Mouse (Mus musculus) thymus, postnatal 36 days (tissue): Measurements from ENCODE around the gene Chd2.

Experiments used
- DNase-seq, 2 experiments: peaks; one replicate each; pipeline ENCODE4 v3.0.0; 2022; ENCODE audit warnings: mixed read lengths in 2 of 2

Gene Chd2

DNA sequence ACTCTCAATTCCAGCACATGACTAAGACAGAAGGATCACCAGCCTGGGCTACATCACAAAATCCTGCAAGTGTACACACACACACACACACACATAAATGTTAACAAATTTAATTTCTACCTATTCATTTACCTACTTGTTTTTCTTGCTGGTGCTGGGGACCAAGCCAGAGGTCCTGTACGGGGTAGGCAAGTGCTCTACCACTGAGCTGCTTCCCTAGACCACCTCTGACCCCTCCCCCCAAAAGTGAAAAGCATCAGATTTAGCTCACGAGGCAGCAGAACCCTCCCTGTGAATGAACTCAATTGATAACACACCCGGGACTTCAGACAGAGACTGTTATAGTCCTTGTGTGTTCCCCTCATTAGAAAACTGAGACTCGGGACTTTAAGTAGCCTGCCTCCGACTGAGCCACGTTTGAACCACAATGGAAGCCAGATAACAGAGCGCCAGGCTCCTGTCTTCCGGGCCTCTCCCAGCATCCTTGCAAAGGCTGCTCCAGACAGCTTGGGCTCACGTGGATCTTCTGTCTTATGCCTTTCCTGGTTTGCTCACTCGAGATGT is 19.9 kb upstream of the Chd2 start:
- DNase-seq: no peak

GRCm38 (mm10) chr7:73560811-73561210 is 19.2 kb upstream of the Chd2 start:
- no peak for DNase-seq

DNA sequence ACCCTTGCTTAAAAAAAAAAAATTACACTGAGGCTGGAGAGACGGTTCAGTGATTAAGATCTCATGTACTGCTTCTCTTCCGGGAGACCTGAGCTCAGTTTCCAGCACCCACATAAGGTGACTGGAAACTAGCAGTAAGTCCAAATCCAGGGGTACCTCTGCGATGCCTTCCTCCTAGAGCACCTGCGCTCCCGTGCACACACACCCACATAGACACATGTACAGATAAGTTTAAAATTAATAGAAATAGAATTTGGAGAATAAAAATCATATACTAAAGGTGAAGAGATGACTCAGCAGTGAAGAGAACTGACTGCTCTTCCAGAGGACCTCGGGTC is 18.2 kb upstream of the Chd2 start:
- no peak for DNase-seq

DNA sequence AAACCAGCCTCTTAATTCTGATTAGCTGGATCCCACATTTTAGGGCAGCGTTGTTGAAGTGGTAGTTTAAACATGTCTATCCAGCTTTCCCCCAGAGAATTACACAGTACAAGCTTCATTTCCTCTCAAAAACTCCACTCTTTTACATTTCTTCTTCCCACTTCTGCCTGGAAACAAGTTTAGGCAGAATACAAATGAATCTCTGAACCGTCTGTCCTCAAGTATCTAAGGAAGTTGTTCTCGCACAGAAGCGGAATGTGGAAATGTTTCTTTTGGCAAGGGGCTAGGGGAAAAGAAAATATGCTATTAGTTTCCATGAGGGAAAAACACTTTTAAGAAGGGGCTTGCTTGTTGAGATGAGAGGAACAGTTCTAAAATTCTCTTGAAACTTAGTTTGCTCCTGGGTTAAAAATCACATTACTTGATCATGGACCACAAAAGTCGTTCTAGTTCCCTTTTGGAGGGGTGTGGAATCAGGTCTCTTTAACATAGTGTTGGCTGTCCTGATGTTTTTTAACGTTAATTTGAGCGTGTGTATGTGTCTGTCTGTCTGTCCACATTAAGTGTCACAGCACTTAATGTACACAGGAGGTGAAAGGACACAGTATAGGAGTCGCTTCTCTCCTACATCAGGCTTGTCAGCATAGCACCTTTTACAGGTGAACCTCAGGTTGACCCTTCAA is 17.7 kb upstream of the Chd2 start:
- DNase-seq: no peak

GRCm38 (mm10) chr7:73558293-73559169 is 16.9 kb upstream of the Chd2 start:
- DNase-seq: peak; percentile 98 to 100

DNA sequence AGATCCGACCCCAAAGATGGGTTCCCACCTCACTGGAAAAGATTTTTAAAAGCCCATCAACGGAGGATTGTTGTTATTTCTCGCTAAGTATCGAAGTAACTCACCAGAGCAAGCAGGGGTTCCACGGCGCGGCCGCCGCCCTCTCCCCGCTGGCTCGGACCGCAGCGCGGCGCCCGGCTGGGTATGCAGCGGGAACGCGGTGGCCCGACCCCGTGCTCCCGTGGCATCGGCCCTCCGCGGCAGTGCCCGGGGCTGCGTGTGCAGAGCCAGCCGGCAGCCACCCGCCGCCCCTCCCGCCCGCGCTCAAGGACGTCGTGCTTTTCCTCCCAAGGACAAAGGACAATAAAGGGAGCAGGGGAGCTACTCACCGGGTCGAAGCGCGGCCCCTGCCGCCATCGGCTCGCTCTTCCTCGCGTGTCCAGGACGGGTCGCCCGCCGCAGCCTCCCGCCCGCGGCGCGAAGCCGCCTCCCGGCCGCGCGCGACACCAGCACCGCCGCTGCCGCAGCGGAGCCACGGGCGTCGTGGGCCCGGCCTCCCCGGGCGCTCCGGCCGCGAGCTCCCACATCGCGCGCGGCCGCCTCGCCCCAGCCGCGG is 16.1 kb upstream of the Chd2 start:
- peak; percentile 59 to 73 for DNase-seq

DNA sequence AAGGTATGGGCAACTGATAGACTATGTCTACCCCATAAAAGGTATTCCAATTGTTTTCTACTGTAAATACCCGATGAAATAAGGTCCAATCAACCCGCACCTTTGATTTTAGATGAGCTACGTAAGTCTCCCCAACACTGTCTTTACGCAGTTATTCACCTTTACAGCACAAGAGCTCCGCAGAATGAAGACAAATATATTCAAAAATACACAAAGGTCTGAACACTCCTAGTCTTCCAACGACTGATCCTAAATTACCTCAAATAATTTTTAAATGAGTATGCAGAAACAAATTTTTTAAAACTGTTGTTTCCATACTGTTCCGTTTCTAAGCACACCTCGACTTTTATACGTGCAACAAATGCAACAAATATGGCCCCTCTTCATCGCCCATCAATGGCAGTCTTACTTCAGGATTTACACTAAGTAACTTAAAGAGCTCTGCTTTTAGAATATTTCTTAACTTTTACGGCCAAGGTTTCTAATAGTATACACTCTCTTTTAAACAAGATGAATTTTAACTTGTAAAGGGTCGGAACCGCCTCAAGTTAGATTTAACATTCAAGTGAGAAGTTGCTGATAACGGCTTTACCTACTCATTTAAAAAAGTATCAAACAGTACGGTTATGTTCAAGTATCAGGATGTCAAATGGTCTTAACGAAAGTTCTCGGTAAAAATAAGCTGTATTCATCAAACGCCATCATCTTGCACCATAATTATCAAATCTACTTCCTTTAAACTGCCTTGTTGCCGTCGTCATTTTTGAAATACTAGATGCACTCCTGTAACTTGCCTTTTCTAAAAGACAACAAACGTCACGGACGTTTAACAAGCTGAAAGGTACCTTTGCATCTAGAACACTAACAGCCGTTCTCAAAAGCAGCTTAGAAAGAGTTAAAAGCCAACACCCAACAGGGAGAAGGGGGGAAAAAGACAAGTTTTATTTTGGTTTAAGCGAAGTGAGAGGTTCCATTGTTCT is 15.3 kb upstream of the Chd2 start:
- DNase-seq: no peak

- no peak for DNase-seq
Observed at GRCm38 (mm10) chr7:73555918-73556580, 14.4 kb upstream of the Chd2 start.

- no peak for DNase-seq
Observed at GRCm38 (mm10) chr7:73554849-73555248, 13.2 kb upstream of the Chd2 start.

- DNase-seq: no peak
Observed at GRCm38 (mm10) chr7:73553160-73553559, 11.5 kb upstream of the Chd2 start.

GRCm38 (mm10) chr7:73552054-73552750 is 10.6 kb upstream of the Chd2 start:
- DNase-seq: no peak

DNA sequence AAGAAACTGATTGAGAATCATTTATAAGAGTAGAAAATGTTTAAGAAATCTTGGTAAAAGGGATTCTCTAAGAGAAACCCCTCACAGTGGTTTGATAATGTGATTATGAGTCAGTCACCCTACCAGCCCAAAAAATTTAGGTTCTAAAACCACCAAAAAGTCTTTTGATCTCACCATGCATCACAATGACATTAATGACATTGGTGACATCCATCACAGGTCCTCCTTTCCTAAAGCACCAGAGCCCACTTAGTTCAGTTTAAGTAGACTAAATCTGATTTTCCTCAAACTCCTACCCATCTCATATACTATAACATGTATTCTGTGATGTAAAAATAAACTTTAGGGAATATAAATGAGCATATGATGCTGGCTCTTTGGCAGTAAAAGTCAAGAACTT is 9.7 kb upstream of the Chd2 start:
- DNase-seq: no peak

DNA sequence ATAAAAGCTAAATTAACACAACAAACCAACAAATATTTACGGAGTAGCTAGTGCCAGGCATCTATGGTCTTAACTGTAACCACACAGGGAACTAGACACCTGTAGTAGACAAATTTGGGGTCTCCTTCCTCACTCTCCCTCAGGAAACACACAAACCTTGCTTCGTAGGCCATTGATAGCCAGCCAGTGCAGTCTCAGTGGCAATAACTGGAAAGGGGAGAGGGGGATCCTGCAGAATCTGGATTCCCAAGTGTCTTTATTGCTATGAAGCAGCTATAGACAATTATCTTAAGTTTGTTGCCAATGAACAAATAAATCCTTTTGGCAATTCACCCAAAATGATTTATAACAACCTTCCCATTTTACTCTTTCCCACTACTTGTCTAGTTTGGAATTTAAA is 6.4 kb upstream of the Chd2 start:
- DNase-seq: no peak

- no peak for DNase-seq
Observed at GRCm38 (mm10) chr7:73546561-73547510, 5.2 kb upstream of the Chd2 start.

GRCm38 (mm10) chr7:73545004-73545403 is 3.4 kb upstream of the Chd2 start:
- no peak for DNase-seq

GRCm38 (mm10) chr7:73542131-73542853 is 662 bp upstream of the Chd2 start:
- no peak for DNase-seq

DNA sequence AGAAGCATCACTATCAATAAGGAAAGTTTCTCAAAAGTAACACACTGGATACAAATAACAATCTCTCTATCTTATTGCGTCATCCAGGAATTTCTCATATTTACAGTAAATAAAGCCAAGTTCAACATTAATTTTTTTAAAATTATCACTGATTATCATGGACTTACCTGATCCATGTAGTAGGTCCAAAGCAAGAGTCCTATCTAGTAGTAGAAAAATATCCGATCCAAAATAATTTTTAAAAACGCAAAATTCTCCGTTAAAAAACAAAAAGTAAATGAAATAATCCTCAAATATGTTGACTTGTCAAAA is 595 bp downstream of the Chd2 start:
- DNase-seq: no peak

GRCm38 (mm10) chr7:73540202-73541078 is 1.2 kb downstream of the Chd2 start:
- DNase-seq: no peak
